In the genomic region with DNA sequence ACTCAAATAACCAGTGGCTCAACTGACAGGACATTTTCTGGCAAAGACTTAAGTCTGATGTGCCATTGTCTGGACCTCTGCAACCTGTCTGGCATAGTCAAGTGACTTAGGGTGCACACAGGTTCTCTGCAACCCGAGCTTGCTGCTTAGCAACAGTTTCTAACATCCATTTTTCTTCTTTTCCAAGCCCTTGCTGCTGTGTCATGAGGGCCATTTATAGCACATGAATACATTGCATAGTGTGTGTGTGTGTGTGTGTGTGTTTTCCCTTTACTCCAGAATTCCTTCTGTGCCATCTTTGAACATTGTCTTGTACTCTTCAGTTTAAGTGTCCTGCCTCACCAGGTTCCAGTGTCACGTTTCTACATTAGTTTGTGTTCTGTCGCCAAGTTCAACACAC, we compare ENCODE assay signal across 33 mouse cellular contexts.
"Had no signal": no experiment of that assay in that cellular context is flagged by ENCODE, and none has a peak within 500 bp of the region (broad histone marks: within the 10 kb centered on the region; RNA-seq: fewer than 3 reads in every experiment).

No protein-coding gene starts in this region.

- ATAC-seq: hindbrain, embryonic 16.5 days; hindbrain, postnatal 0 days; inflammation-experienced regulatory T-cells, adult 6 months; intestine, embryonic 15.5 days; intestine, embryonic 16.5 days; intestine, postnatal 0 days had no signal

- H3K36me3 ChIP-seq: heart, embryonic 13.5 days; heart, embryonic 15.5 days; hindbrain, embryonic 10.5 days; hindbrain, embryonic 12.5 days; hindbrain, embryonic 13.5 days; hindbrain, embryonic 15.5 days; intestine, embryonic 15.5 days; kidney, embryonic 15.5 days had no signal

- H3K9me3 ChIP-seq: heart, embryonic 13.5 days; heart, embryonic 15.5 days; hindbrain, embryonic 10.5 days; hindbrain, embryonic 12.5 days; hindbrain, embryonic 13.5 days; hindbrain, embryonic 15.5 days; intestine, embryonic 15.5 days; kidney, embryonic 15.5 days had no signal

- H3K4me1 ChIP-seq: heart, embryonic 13.5 days; heart, embryonic 15.5 days; hindbrain, embryonic 12.5 days; hindbrain, embryonic 13.5 days; hindbrain, embryonic 15.5 days; intestine, embryonic 15.5 days; kidney, embryonic 15.5 days had no signal

- H3K4me3 ChIP-seq: heart, embryonic 13.5 days; heart, embryonic 15.5 days; hindbrain, embryonic 10.5 days; hindbrain, embryonic 12.5 days; hindbrain, embryonic 13.5 days; hindbrain, embryonic 15.5 days; intestine, embryonic 15.5 days; kidney, embryonic 15.5 days; layer of hippocampus, adult 2 months; left cerebral cortex, adult 2 months had no signal

- DNase-seq: heart, postnatal 10 days; heart, postnatal 14 days; heart, postnatal 36 days; heart, postnatal 4 days; kidney, adult 11 months; kidney, adult 18-20 months; kidney, adult 2 months; kidney, adult 8-10 months; kidney, adult 9 months; kidney, postnatal 10 days; kidney, postnatal 14 days; kidney, postnatal 25 days; kidney, postnatal 36 days; kidney, postnatal 4 days; layer of hippocampus, adult 9-11 months; layer of hippocampus, postnatal 36 days had no signal

- H3K27ac ChIP-seq: heart, embryonic 13.5 days; heart, embryonic 15.5 days; hindbrain, embryonic 10.5 days; hindbrain, embryonic 12.5 days; hindbrain, embryonic 13.5 days; hindbrain, embryonic 14.5 days; hindbrain, embryonic 15.5 days; hindbrain, postnatal 0 days; intestine, embryonic 15.5 days; kidney, embryonic 15.5 days; kidney, postnatal 0 days; layer of hippocampus, adult 2 months; left cerebral cortex, adult 2 months had no signal

- H3K9ac ChIP-seq: heart, embryonic 13.5 days; heart, embryonic 15.5 days; hindbrain, embryonic 12.5 days; hindbrain, embryonic 13.5 days; hindbrain, embryonic 14.5 days; hindbrain, embryonic 15.5 days; intestine, embryonic 15.5 days; kidney, embryonic 15.5 days had no signal

- H3K4me2 ChIP-seq: heart, embryonic 13.5 days; heart, embryonic 15.5 days; hindbrain, embryonic 12.5 days; hindbrain, embryonic 13.5 days; hindbrain, embryonic 14.5 days; hindbrain, embryonic 15.5 days; intestine, embryonic 15.5 days; kidney, embryonic 15.5 days had no signal

- H3K27me3 ChIP-seq: heart, embryonic 15.5 days; hindbrain, embryonic 12.5 days; intestine, embryonic 15.5 days; kidney, embryonic 15.5 days had no signal
